Mouse (Mus musculus) testis, postnatal 10 days (tissue): ENCODE results near the gene Aldh4a1.
A peak's percentile ranks its signal among the peaks of the same experiment; 100 is the strongest.

Experiments used
- DNase-seq: peaks from one replicate; pipeline ENCODE4 v3.0.0; 2021; ENCODE audit warnings: low spot score

The Aldh4a1 gene

GRCm38 (mm10) chr4:139622373-139623282 lies at the start of gene Aldh4a1:
Gene Aldh4a1, plus strand, starts transcription at chr4:139622866.
- DNase-seq, result peak; percentile 88

GRCm38 (mm10) chr4:139572928-139573512 lies 49.6 kb upstream of the Aldh4a1 start:
- DNase-seq, result no peak

DNA sequence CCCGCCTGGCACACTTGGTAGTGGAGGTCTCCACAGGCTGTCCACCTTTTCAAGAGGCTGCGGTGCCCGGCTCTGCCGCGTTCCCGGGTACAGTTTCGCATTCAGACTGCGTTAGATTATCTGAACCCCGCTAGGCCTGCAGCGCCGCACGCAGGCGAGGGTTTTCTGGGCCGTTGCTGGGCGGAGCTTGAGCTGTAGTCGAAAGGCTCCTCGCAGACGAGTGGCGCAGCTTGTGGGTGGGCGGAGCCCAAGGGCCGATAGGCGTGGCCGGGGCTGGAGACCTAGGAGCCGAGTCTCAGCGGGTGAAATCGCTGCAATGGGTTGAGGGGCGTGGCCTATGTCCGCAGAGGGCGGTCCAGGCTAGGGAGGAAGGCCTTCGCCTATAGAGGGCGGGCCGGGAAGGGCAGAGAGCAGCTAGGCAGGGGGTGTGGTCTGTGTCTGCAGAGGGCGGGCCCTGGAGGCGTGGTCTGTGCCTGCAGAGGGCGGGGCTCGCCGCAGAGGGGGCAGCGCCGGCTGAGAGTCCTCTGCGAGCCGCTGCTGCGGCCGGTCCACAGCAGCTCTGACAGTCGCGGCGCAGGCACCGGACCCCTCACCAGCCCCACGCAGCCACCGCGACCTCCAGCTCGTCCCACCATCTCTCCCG lies 48.4 kb upstream of the Aldh4a1 start:
- DNase-seq, result peak; percentile 100

- peak; percentile 70 for DNase-seq
These were observed 47.6 kb upstream of the Aldh4a1 start for GRCm38 (mm10) chr4:139574799-139575672.

DNA sequence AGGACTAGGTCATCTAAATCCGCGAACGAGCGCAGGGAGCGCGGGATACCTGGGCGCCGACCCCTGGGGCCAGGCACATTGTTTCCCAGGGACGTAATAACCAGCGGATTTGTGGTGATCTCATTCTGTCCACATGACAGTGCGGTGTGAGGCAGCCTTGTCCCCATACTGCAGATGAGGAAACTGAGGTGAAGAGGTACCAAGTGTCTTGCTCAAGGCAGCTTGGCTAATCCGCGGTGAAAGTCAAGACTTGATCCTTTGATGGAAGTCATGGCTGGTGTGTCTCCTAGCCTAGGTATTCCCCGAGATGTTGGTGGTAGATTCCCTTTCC lies 47.0 kb upstream of the Aldh4a1 start:
- no peak for DNase-seq

GRCm38 (mm10) chr4:139576251-139576880 lies 46.3 kb upstream of the Aldh4a1 start:
- DNase-seq, result no peak

DNA sequence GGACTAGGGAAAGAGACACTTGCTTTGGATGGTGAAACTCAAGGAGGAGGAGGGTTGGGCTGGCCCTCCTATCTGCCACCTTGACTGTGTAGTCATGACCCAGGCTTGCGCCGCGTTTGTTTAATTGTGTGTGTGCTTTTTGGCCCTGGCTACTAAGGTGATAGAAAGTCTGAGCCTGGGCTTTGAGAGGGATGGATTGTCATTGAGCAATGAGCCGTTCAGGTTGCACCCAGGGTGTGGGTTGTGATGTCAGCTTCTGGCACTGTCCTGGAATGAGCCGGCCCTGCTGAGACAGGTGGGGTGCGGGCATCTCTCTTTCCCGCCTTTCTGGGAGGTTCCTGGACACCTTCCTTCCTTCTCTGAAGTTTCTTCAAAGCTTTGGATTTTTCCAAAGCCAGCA lies 45.7 kb upstream of the Aldh4a1 start:
- DNase-seq, result no peak

DNA sequence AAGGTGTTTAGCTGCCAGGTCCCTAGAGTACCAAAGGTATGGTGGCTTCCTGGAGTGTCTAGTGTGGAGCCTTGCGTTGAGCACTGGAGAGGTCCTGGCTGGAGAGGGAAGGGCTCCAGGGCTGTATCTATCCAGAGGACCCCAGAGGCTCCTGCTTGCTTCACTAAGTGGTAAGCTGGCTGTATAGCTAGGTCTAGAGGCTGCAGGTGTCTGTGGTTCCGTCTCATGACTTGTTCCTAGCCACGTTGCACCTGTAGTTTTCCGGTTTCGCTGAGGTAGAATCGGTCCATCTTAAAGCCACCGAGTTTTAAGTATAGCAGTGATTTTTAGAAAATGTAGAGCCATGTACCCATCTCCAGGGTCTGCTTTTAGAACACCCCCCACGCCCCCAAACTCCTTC lies 44.3 kb upstream of the Aldh4a1 start:
- DNase-seq, result no peak

- DNase-seq, result no peak
These were observed 43.7 kb upstream of the Aldh4a1 start for GRCm38 (mm10) chr4:139579003-139579402.

GRCm38 (mm10) chr4:139579466-139579865 lies 43.2 kb upstream of the Aldh4a1 start:
- DNase-seq, result no peak

- DNase-seq, result no peak
These were observed 41.9 kb upstream of the Aldh4a1 start for GRCm38 (mm10) chr4:139580663-139581336.

DNA sequence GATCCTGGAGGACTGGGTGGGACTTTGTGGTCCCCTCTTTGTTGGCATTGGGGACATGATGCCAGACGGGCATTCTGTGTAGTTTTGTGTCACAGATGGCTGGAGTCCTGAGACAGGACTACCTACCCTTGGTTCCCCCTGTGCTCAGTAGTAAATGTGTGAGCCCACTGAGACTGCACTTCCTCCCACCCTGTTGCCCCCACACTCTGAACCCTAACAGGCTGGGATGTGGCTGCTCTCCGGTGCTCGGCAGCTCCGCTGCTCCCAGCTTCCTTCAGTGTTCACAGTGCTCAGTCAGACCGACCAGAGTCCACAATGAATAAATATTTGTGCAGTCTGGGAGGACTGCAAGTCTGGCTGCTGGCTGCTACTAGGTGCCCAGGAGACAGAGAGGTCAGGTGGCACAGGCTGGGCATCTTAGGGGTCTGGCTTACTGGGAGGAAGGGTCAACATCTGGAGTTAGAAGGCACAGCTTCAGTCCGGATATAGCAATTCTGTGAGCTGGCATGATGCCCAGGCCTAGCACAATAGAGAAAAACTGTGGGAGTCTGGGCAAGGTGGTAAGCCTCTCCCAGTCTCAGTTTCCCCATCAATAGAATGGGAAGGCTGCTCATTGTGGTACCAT lies 41.1 kb upstream of the Aldh4a1 start:
- no peak for DNase-seq

DNA sequence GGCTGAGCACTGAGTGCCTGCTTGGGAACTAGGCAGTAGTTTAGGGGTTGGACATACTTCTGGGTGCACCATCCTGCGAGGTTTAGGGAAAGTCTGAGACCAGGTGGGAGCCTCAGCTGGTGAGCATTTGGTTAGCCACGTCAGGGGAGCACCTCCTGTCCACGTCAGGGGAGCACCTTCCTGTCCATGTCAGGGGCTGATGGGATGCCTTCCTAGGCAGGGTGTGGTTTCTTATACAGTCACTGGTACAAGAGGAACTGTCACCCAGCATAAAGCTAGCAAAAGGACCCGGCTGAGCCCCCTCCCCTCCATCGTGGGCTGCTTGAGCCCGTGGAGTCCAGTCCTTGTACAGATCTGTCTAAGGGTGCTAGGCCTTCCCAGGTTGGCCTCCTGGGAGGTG lies 40.3 kb upstream of the Aldh4a1 start:
- no peak for DNase-seq

GRCm38 (mm10) chr4:139582903-139583302 lies 39.8 kb upstream of the Aldh4a1 start:
- no peak for DNase-seq

DNA sequence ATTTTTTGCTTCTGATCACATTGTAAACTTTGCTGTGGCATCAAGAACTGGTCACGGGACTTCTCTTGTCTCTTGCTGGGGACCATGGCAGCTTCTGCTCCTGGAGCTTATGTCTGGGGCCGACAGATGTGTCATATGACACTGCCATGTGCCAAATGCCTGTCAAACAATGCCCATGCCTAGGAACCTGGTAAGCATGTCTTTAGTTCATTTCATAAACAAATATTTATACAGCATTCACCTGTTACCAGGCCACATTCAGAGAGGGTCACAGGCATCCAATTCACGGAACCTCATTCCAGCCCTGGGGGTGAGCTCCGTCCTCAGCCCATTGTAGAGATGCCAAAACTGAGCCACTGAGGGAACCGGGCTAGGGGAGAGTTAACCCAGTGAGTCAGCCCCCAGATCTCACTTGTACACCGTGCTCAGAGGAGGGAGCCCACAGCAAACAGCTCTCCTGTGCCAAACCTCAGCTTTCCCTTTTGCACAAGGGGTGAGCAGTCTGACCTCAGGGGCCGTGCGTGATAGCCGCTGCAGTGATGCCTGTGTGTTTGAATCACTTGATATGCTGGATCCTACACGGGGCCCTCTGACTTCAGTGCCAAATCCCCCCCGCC lies 38.9 kb upstream of the Aldh4a1 start:
- no peak for DNase-seq

DNA sequence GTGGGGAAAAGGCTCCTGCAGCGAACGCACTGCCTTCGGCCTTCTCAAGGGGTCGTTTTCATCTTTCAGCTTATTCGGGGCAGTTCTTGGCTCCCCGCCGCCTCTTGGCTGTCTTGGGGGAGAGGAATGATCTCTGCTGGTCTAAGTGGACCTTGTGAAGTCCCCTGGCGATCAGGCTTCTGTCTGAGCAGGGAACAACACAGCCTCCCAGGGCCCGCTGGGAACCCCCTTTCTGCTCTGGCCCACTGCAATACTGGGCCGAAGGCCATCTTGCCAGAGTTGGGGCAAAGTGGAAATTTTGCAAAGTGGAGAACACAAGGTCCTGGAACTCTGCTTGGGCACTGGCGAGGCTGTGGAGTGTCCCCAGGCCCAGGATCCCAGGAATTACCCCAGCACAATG lies 38.0 kb upstream of the Aldh4a1 start:
- DNase-seq, result no peak

- no peak for DNase-seq
These were observed 37.0 kb upstream of the Aldh4a1 start for GRCm38 (mm10) chr4:139585713-139586112.

DNA sequence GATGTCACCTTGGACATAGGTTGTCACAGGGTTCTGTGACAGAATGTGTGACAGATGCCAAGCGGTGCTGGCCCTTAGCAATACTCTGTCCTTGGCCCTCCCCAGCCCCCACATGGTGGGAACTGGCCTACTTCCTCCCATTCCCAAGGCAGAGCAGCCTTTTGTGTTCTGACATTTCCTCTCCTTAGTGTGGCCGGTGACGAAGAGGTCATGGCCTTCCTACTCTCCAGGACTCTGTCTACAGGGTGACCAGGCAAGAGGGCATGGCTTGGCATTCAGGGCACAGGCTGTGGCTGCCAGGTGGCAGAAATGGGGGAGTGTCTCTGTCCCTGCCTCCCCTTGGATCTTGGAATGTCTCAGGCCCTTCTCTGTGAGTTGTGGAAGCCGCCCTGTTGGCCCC lies 35.3 kb upstream of the Aldh4a1 start:
- DNase-seq, result no peak

DNA sequence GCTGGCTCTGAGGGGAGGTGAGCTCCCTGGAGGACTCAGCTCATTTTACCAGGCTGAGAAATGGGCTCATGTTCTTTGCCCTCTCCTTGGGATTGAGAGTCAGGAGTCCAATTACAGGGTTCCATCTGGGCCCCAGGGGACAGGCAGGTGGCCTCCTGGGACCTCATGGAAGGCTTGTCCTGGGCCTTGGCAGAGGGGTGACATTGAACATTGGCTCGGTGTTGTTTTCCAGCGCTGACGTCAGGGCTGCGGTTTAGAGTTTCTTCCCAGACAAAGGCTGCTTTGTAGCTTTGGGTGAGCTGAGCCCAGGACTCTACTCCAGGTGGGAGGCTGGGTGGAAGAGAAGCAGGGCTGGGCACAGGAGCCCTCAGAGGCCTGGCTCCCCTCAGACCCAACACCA lies 34.9 kb upstream of the Aldh4a1 start:
- no peak for DNase-seq

DNA sequence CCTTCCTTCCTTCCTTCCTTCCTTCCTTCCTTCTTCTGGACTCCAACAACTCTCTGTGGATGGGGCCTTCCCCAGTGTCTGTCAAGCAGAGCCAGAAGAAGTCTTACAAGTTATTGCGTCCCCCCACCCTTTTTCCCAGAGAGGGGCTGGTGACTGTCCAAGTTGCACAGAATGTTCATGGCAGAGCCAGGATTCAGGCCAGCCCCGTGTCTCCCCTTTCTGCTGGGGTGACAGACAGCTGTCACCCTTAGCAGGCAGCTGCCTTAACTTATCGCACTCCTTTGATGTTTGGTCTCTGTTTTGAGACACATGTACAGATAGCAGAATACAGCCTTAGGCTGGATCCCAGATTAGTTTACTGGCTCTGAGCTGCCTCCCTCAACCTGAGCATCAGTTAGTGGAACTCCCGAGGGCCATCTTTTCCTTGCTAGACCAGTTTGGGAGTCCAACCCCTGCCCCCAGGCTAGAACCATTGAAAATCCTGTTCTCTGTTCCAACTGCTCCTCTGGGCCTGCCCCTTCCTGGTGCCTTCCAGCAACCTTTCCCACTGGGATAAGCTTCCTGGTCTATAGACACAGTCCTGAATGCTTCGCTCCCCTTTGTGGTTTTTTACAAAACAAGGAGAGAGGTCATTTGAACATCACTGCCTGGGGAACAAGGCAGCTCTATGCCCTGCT lies 33.2 kb upstream of the Aldh4a1 start:
- no peak for DNase-seq
